Mouse (Mus musculus) thymus, postnatal 4 days (tissue): ENCODE data around the gene Cbx8.
A peak's percentile ranks its signal among the peaks of the same experiment; 100 is the strongest.

Experiments used
- DNase-seq: peaks from one replicate; pipeline ENCODE4 v3.0.0; 2021

Cbx8 gene

DNA sequence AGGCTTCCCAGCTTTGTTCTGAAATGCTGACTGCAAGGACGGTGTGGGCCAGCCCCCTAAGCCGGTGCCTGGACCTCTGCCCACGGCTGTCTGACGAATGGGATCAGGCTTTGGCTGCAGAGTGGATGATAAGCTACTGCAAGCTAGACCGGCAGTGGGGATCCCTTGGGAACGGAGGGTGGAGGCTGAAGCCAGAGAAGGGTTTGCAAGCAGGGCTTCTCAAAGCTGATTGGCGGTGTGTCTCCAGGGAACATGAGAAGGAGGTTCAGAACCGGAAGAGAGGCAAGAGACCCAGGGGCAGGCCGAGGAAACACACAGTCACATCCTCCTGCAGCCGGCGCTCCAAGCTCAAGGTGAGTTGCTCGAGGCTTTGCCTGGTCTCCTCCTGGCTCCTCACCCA lies 14.6 kb downstream of the Cbx8 start:
- no peak for DNase-seq

GRCm38 (mm10) chr11:119024260-119024659 lies 16.5 kb downstream of the Cbx8 start:
- no peak for DNase-seq

GRCm38 (mm10) chr11:119023616-119023980 lies 17.2 kb downstream of the Cbx8 start:
- peak; percentile 67 for DNase-seq

GRCm38 (mm10) chr11:119022895-119023615 lies 17.7 kb downstream of the Cbx8 start, which contains the start of gene Cbx2:
TSS of gene Cbx2 (plus strand) at chr11:119022962.
- DNase-seq, result peak; percentile 94

- no peak for DNase-seq
Observed at GRCm38 (mm10) chr11:119022068-119022894, 18.5 kb downstream of the Cbx8 start.

- no peak for DNase-seq
Observed at GRCm38 (mm10) chr11:119021180-119021579, 19.6 kb downstream of the Cbx8 start.

- no peak for DNase-seq
Observed at GRCm38 (mm10) chr11:119017506-119017905, 23.3 kb downstream of the Cbx8 start.

DNA sequence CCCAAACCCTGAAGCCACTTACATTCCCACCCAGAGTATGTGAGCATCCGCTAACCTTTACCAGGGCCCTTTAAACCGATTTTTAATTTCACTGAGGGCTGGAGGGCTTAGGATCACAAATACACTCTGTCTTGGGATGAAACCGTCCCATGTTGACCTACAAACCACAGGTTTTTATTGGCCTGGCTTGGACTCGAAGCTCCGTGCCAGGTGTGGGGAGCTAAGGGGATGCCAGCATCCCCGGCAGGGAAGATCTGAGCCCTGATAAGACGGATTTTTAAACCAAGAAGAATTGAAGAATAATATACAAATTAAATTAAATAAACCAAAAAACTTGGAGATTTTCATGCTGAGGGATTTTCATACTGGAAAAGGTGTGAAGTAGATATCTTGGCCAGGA lies 26.3 kb downstream of the Cbx8 start:
- no peak for DNase-seq

GRCm38 (mm10) chr11:119007461-119008456 lies 33.0 kb downstream of the Cbx8 start:
- peak; percentile 59 for DNase-seq

GRCm38 (mm10) chr11:119006462-119006861 lies 34.3 kb downstream of the Cbx8 start:
- no peak for DNase-seq

GRCm38 (mm10) chr11:119005547-119006275 lies 35.1 kb downstream of the Cbx8 start:
- no peak for DNase-seq

DNA sequence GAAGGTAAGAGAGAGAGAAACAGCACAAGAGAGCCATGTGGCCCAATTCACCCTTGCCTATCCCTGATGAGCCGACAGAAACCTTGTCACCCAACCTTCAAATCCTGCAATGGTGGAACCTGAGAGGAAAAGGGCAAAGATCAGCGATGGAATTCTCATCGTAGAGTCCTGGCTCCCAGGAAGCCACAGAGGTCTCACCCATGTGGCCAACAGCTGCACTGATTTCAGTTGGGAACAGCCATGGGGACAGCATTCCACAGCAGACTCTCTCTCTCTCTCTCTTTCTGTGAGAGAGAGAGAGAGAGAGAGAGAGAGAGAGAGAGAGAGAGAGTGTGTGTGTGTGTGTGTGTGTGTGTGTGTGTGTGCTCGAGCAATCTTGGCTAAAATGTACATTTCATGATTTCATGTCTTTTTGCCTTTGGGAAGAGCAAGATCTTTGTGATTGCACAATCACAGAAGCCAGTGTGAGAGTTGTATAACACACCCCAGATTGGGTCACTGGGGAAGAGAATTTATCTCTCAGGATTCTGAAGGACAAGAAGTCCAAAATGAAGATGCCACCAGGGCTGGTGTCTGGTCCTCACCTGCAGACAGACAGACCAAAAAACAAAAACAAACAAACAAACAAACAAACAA lies 39.2 kb downstream of the Cbx8 start:
- DNase-seq, result no peak

DNA sequence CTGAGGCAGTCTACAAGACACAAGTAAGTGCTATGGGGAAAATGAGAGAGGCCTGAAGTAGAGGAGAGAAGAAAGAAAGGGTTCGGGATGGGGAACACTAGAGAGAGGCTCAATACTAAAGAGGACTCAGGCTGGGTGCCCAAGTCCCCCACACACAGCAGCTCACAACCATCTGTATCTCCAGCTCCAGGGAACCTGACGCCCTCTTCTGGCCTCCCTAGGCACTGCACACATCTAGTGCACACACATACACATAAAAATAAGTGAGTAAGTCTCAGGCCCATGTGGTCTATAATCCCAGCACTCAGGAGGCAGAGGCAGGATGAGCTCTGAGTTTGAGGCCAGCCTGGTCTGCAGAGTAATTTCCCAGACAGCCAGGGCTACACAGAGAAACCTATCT lies 39.9 kb downstream of the Cbx8 start:
- no peak for DNase-seq

GRCm38 (mm10) chr11:118999361-118999804 lies 41.4 kb downstream of the Cbx8 start:
- peak; percentile 54 for DNase-seq

DNA sequence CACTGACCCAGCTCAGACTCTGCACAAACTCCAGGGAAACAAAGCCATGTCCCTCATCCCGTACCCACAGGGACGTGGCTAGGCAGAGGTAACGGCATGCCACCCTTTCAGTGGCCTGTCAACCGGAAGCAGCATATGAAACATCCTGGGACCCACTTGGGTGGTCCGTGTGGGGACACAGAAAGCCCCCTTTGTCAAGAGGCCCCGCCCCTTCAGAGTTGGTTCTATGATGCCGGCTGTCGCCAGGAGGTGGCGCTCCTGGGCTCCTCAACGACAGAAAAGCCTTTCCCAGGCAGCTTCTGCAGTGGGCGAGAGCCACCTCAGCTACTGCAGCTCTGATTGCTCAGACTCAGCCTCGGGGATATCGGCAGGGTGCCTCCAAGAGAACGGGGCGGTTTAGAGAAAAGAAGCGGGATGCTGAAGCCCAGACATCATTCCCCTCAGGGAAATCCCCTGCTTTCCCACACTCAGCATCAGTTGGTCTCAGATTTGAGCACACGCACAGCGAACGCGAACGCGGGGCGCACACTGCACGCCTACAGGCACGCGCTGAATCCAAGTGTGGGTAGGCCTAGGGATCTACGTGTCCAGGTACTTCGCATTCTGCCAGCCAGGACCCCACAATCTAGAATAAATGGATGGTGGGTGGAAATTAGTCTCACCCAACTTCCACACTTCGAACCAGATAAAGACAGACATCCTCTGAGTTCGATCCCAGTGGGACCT lies 42.1 kb downstream of the Cbx8 start:
- DNase-seq, result peak; percentile 91

DNA sequence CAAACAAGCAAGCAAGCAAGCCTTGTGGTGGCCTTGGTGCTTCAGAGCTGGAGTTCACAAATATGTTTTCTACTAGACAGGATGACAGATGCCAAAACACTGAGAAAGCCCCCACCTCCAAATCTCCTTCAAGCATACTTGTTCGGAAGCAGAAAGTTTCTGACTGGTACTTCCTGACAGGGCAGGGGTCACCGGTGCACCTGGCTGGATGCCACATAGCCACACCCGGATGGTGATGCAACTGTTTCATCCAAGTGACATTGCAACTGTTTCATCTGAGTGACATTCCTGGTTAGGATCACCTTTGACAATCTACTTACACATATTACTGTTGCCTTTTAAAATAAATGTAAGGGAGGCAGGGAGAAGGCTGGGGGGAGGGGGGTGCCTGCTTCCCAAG lies 43.6 kb downstream of the Cbx8 start:
- DNase-seq, result no peak

- no peak for DNase-seq
Observed at GRCm38 (mm10) chr11:118995448-118995847, 45.3 kb downstream of the Cbx8 start.

DNA sequence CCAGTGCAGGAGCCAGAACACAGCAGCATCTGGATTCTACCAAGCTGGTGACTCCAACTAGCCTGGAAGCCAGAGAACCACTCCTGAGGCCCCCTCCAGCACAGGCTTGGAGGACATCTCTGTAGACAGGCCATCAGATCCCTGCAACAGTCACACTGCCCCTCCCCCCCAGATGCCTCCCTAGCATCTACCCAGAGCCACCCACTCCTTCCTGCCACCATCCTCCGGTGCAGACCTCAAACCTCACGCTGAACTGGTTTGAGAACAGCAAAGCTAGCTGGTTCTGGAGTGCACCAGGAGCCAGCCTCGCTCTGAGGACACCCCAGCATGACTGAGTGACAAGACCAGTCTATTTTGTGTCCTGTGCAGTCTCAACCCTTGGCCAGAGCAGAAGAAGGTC lies 48.0 kb downstream of the Cbx8 start:
- peak; percentile 88 for DNase-seq

GRCm38 (mm10) chr11:118987999-118988398 lies 52.8 kb downstream of the Cbx8 start, which contains the start of gene Enpp7:
TSS of gene Enpp7 (plus strand) at chr11:118988188.
- DNase-seq, result no peak
